Mouse (Mus musculus): ENCODE data around the gene Rbms3.

Gene Rbms3

GRCm38 (mm10) chr9:116976575-116977408, 652.9 kb downstream of the Rbms3 start:
- no peak for DNase-seq (ENCODE audit: low spot score)

GRCm38 (mm10) chr9:116975269-116975668, 654.4 kb downstream of the Rbms3 start:
- DNase-seq (ENCODE audit: low spot score): no peak

- DNase-seq (ENCODE audit: low spot score): no peak
Observed at GRCm38 (mm10) chr9:116974134-116974533, 655.6 kb downstream of the Rbms3 start.

- no peak for DNase-seq (ENCODE audit: low spot score)
Observed at GRCm38 (mm10) chr9:116973594-116973993, 656.1 kb downstream of the Rbms3 start.

- DNase-seq (ENCODE audit: low spot score): no peak
Observed at GRCm38 (mm10) chr9:116967317-116967716, 662.4 kb downstream of the Rbms3 start.

GRCm38 (mm10) chr9:116965691-116966090, 664.0 kb downstream of the Rbms3 start:
- no peak for DNase-seq (ENCODE audit: low spot score)

GRCm38 (mm10) chr9:116956156-116956555, 673.6 kb downstream of the Rbms3 start:
- DNase-seq (ENCODE audit: low spot score): no peak

- no peak for DNase-seq (ENCODE audit: low spot score)
Observed at GRCm38 (mm10) chr9:116948211-116948610, 681.5 kb downstream of the Rbms3 start.

GRCm38 (mm10) chr9:116947369-116947768, 682.3 kb downstream of the Rbms3 start:
- no peak for DNase-seq (ENCODE audit: low spot score)

- no peak for DNase-seq (ENCODE audit: low spot score)
Observed at GRCm38 (mm10) chr9:116946787-116947186, 682.9 kb downstream of the Rbms3 start.

GRCm38 (mm10) chr9:116945689-116946088, 684.0 kb downstream of the Rbms3 start:
- no peak for DNase-seq (ENCODE audit: low spot score)

- DNase-seq (ENCODE audit: low spot score): no peak
Observed at GRCm38 (mm10) chr9:116943902-116944301, 685.8 kb downstream of the Rbms3 start.

GRCm38 (mm10) chr9:116941116-116941515, 688.6 kb downstream of the Rbms3 start:
- no peak for DNase-seq (ENCODE audit: low spot score)

GRCm38 (mm10) chr9:116940693-116941092, 689.0 kb downstream of the Rbms3 start:
- no peak for DNase-seq (ENCODE audit: low spot score)

- DNase-seq (ENCODE audit: low spot score): no peak
Observed at GRCm38 (mm10) chr9:116928338-116928737, 701.4 kb downstream of the Rbms3 start.

- DNase-seq (ENCODE audit: low spot score): no peak
Observed at GRCm38 (mm10) chr9:116923151-116923550, 706.6 kb downstream of the Rbms3 start.

- no peak for DNase-seq (ENCODE audit: low spot score)
Observed at GRCm38 (mm10) chr9:116922561-116922960, 707.2 kb downstream of the Rbms3 start.

GRCm38 (mm10) chr9:116919441-116920019, 710.2 kb downstream of the Rbms3 start:
- DNase-seq (ENCODE audit: low spot score): no peak

GRCm38 (mm10) chr9:116912493-116912847, 717.2 kb downstream of the Rbms3 start:
- no peak for DNase-seq (ENCODE audit: low spot score)

GRCm38 (mm10) chr9:116911781-116912492, 717.8 kb downstream of the Rbms3 start:
- no peak for DNase-seq (ENCODE audit: low spot score)

GRCm38 (mm10) chr9:116909511-116909910, 720.2 kb downstream of the Rbms3 start:
- no peak for DNase-seq (ENCODE audit: low spot score)

GRCm38 (mm10) chr9:116906955-116907354, 722.8 kb downstream of the Rbms3 start:
- no peak for DNase-seq (ENCODE audit: low spot score)

- DNase-seq (ENCODE audit: low spot score): no peak
Observed at GRCm38 (mm10) chr9:116905646-116906045, 724.1 kb downstream of the Rbms3 start.

Measured in spleen, adult 12 weeks (tissue).